Mouse (Mus musculus) liver, postnatal 0 days (tissue): ENCODE data around the gene Trim46.

ENCODE experiments used
- CTCF ChIP-seq: sonication (generic); IDR thresholded peaks from 2 replicates; pipeline ENCODE4 v1.5.1; 2016; ENCODE audit warnings: antibody characterized with exemption, low read depth
- EP300 ChIP-seq: IDR thresholded peaks from 2 replicates; pipeline ENCODE4 v1.6.1; 2016; ENCODE audit warnings: antibody characterized with exemption, low read depth, mild to moderate bottlenecking

GRCm38 (mm10) chr3:89229276-89229675, 16.8 kb downstream of the Trim46 start:
- TF ChIP-seq CTCF: no peak
- no peak for TF ChIP-seq EP300
